Mouse (Mus musculus) MEL (cell line): ENCODE results near the gene Erbb2.

Experiments
- CHD2 ChIP-seq: IDR thresholded peaks from 2 replicates; pipeline ENCODE4 v1.6.1; 2011; ENCODE audit warnings: low read length, improper control_type of control experiment
- MAZ ChIP-seq: IDR thresholded peaks from 2 replicates; pipeline ENCODE4 v1.6.1; 2012; ENCODE audit warnings: low read depth, mild to moderate bottlenecking, inconsistent platforms, low read length, improper control_type of control experiment
- ZC3H11A ChIP-seq: IDR thresholded peaks from 2 replicates; pipeline ENCODE4 v1.6.1; 2012; ENCODE audit warnings: low read depth, mild to moderate bottlenecking, inconsistent platforms, low read length, improper control_type of control experiment

GRCm38 (mm10) chr11:98461109-98461720 lies 48.9 kb downstream of the Erbb2 start:
- TF ChIP-seq CHD2 (no peak), ZC3H11A (no peak), MAZ (no peak)
